Comparison of ENCODE assay signal across 13 mouse cellular contexts in genomic region chr13:28408868-28409608, GRCm38 (mm10).
DNase-seq lines count a peak whose midpoint lies in the region; ATAC-seq and TF ChIP-seq lines count a peak whose summit lies in the region.
"Had no signal": no experiment of that assay in that cellular context is flagged by ENCODE, and none has a peak within 500 bp of the region (broad histone marks: within the 10 kb centered on the region; RNA-seq: fewer than 3 reads in every experiment).

No protein-coding gene starts in this region.

- no peaks in the 10 kb centered on the region for H3K4me1 ChIP-seq in kidney, postnatal 0 days (replicated peaks; ENCODE audit: insufficient read depth, low read length)
- H3K4me1 ChIP-seq in forebrain, embryonic 14.5 days (ENCODE audit: control insufficient read depth, insufficient read depth, low read length): peaks cover 11% of the 10 kb centered on the region
- peaks cover 7% of the 10 kb centered on the region for H3K4me1 ChIP-seq in limb, embryonic 11.5 days (ENCODE audit: control insufficient read depth, insufficient read depth, low read length)
- peaks cover 20% of the 10 kb centered on the region for H3K4me1 ChIP-seq in neural tube, embryonic 13.5 days (replicated peaks)
- H3K4me1 ChIP-seq: heart, embryonic 12.5 days had no signal

- DNase-seq in kidney, postnatal 0 days (ENCODE audit: low spot score): peak; percentile 38
- DNase-seq in kidney, postnatal 36 days: no peak
- peak; percentile 70 for DNase-seq in forebrain, embryonic 14.5 days (ENCODE audit: low spot score)
- DNase-seq in limb, embryonic 11.5 days (ENCODE audit: low spot score): peak; percentile 72
- no peak for DNase-seq in Muller cell, postnatal 12 days (ENCODE audit: inconsistent ontology term)
- no peak for DNase-seq in adrenal gland, postnatal 10 days
- no peak for DNase-seq in layer of hippocampus, postnatal 36 days
- DNase-seq: cerebellum, postnatal 36 days; gastrocnemius, postnatal 10 days; kidney, postnatal 14 days had no signal

- no peak overlapping the region for H3K4me3 ChIP-seq in kidney, postnatal 0 days (replicated peaks; ENCODE audit: low read depth, low read length)
- no peak overlapping the region for H3K4me3 ChIP-seq in forebrain, embryonic 14.5 days (ENCODE audit: low read depth, low read length)
- no peak overlapping the region for H3K4me3 ChIP-seq in limb, embryonic 11.5 days (ENCODE audit: low read depth, low read length)
- H3K4me3 ChIP-seq in neural tube, embryonic 13.5 days: no peak overlapping the region
- H3K4me3 ChIP-seq: heart, embryonic 12.5 days had no signal

- H3K9ac ChIP-seq in kidney, postnatal 0 days (ENCODE audit: low read depth, low read length): no peak overlapping the region
- H3K9ac ChIP-seq in forebrain, embryonic 14.5 days (ENCODE audit: low read length): no peak overlapping the region
- H3K9ac ChIP-seq in limb, embryonic 11.5 days (ENCODE audit: low read length): no peak overlapping the region
- no peak overlapping the region; the same call in 1 of the 2 replicates for H3K9ac ChIP-seq in neural tube, embryonic 13.5 days
- H3K9ac ChIP-seq: heart, embryonic 12.5 days had no signal

- no peak overlapping the region for H3K4me2 ChIP-seq in kidney, postnatal 0 days (ENCODE audit: low read length)
- no peak overlapping the region for H3K4me2 ChIP-seq in forebrain, embryonic 14.5 days (ENCODE audit: low read length)
- no peak overlapping the region for H3K4me2 ChIP-seq in limb, embryonic 11.5 days (ENCODE audit: low read depth, severe bottlenecking)
- 0 out of 2 replicates have a peak overlapping the region, but pooled peaks have one; percentile 11 for H3K4me2 ChIP-seq in neural tube, embryonic 13.5 days
- H3K4me2 ChIP-seq: heart, embryonic 12.5 days; liver, embryonic 11.5 days had no signal

- no peaks in the 10 kb centered on the region for H3K9me3 ChIP-seq in kidney, postnatal 0 days (replicated peaks; ENCODE audit: low read length)
- no peaks in the 10 kb centered on the region for H3K9me3 ChIP-seq in forebrain, embryonic 14.5 days (replicated peaks; ENCODE audit: control insufficient read depth, low read length)
- H3K9me3 ChIP-seq in limb, embryonic 11.5 days (ENCODE audit: control insufficient read depth, low read length): no peaks in the 10 kb centered on the region
- H3K9me3 ChIP-seq in neural tube, embryonic 13.5 days: no peaks in the 10 kb centered on the region
- H3K9me3 ChIP-seq: heart, embryonic 12.5 days had no signal

- no peaks in the 10 kb centered on the region for H3K27me3 ChIP-seq in kidney, postnatal 0 days (ENCODE audit: insufficient read depth, low read length)
- no peaks in the 10 kb centered on the region for H3K27me3 ChIP-seq in forebrain, embryonic 14.5 days (replicated peaks; ENCODE audit: control insufficient read depth, insufficient read depth, low read length)
- H3K27me3 ChIP-seq in limb, embryonic 11.5 days (ENCODE audit: control insufficient read depth, insufficient read depth, low read length): no peaks in the 10 kb centered on the region
- no peaks in the 10 kb centered on the region for H3K27me3 ChIP-seq in neural tube, embryonic 13.5 days
- H3K27me3 ChIP-seq: heart, embryonic 12.5 days had no signal

- no peaks in the 10 kb centered on the region for H3K36me3 ChIP-seq in kidney, postnatal 0 days (ENCODE audit: insufficient read depth, low read length)
- no peaks in the 10 kb centered on the region for H3K36me3 ChIP-seq in forebrain, embryonic 14.5 days (ENCODE audit: control insufficient read depth, insufficient read depth, low read length)
- H3K36me3 ChIP-seq in limb, embryonic 11.5 days (ENCODE audit: control insufficient read depth, insufficient read depth, low read length): no peaks in the 10 kb centered on the region
- H3K36me3 ChIP-seq in neural tube, embryonic 13.5 days: no peaks in the 10 kb centered on the region
- H3K36me3 ChIP-seq: heart, embryonic 12.5 days had no signal

- WGBS in kidney, postnatal 0 days: 19% methylated on average over 7 of the region's 7 CpGs
- 4% methylated on average over 7 of the region's 7 CpGs for WGBS in forebrain, embryonic 14.5 days
- 14% methylated on average over 7 of the region's 7 CpGs for WGBS in limb, embryonic 11.5 days
- WGBS in neural tube, embryonic 13.5 days: 7% methylated on average over 7 of the region's 7 CpGs

- no peak for TF ChIP-seq CTCF in kidney, postnatal 0 days (IDR thresholded peaks at IDR 0.05; ENCODE audit: low read depth)

- H3K27ac ChIP-seq in kidney, postnatal 0 days: no peak overlapping the region
- H3K27ac ChIP-seq in forebrain, embryonic 14.5 days (ENCODE audit: low read depth, low read length): peak overlapping the region; percentile 44
- peak overlapping the region; percentile 84 for H3K27ac ChIP-seq in limb, embryonic 11.5 days (replicated peaks; ENCODE audit: low read depth, low read length)
- H3K27ac ChIP-seq in neural tube, embryonic 13.5 days (replicated peaks): peak overlapping the region; percentile 74

- no peak for ATAC-seq in kidney, postnatal 0 days (replicated peaks; ENCODE audit: low FRiP score, low read depth)
- ATAC-seq in forebrain, embryonic 14.5 days: peak; percentile 49
- peak; percentile 85 for ATAC-seq in limb, embryonic 11.5 days (ENCODE audit: insufficient number of reproducible peaks, low FRiP score, low TSS enrichment, low read depth)
- peak; percentile 50; the same call in 1 of the 2 replicates for ATAC-seq in neural tube, embryonic 13.5 days (ENCODE audit: low read depth)

Comparison
In these comparisons a context has a peak if more than half of its experiments do, and no peak if none do; other contexts are left out.
1. DNase-seq: peak in kidney, postnatal 0 days (single experiment), forebrain, embryonic 14.5 days (single experiment) and limb, embryonic 11.5 days (single experiment); none in kidney, postnatal 36 days (0 of 2), Muller cell, postnatal 12 days (single experiment), adrenal gland, postnatal 10 days (single experiment) and layer of hippocampus, postnatal 36 days (0 of 2).